Mouse (Mus musculus): ENCODE data around the gene Slc6a6.

GRCm38 (mm10) chr6:91681841-91682240, 2.0 kb upstream of the Slc6a6 start:
- TF ChIP-seq POLR2A (IDR thresholded peaks at IDR 0.05; ENCODE audit: control insufficient read depth, low read depth, low read length) (no peak), CTCF (IDR thresholded peaks at IDR 0.05; ENCODE audit: control insufficient read depth, insufficient read depth, insufficient replicate concordance, low read depth, low read length) (no peak)

Data from testis, adult 2 months (tissue).